Mouse (Mus musculus) forebrain, embryonic 11.5 days (tissue): ENCODE measurements around the gene Anp32e. TPM values are rescaled to one million over a fixed set of nuclear protein-coding genes. Genes with fewer than 3 reads are reported as not detected.

Experiments
- ATAC-seq: fragments of 200-750 bp; cut with Nextera tagmentation; replicated peaks from 2 replicates; pipeline ENCODE4 v1.8.0; 2017; ENCODE audit warnings: moderate TSS enrichment; ENCODE audit not compliant: low FRiP score
- DNase-seq: peaks from one replicate; pipeline ENCODE4 v3.0.0-alpha.2; 2017; ENCODE audit warnings: low spot score
- H3K27ac ChIP-seq: fragments of 300-500 bp; sonication (generic); 2 replicates; pipeline ENCODE4 v1.5.1; 2014; ENCODE audit warnings: low read depth, low read length
- H3K27me3 ChIP-seq: fragments of 300-500 bp; sonication (generic); 2 replicates; pipeline ENCODE4 v1.6.1; 2014; ENCODE audit warnings: mild to moderate bottlenecking, low read length, mixed read lengths; ENCODE audit not compliant: control insufficient read depth, insufficient read depth
- H3K36me3 ChIP-seq: fragments of 300-500 bp; sonication (generic); 2 replicates; pipeline ENCODE4 v1.6.1; 2014; ENCODE audit warnings: mild to moderate bottlenecking, low read length, moderate library complexity, mixed read lengths; ENCODE audit not compliant: control insufficient read depth, insufficient read depth
- H3K4me1 ChIP-seq: fragments of 300-500 bp; sonication (generic); replicated peaks from 2 replicates; pipeline ENCODE4 v1.6.1; 2014; ENCODE audit warnings: low read length, mixed read lengths; ENCODE audit not compliant: control insufficient read depth, insufficient read depth
- H3K4me2 ChIP-seq: fragments of 300-500 bp; sonication (generic); 2 replicates; pipeline ENCODE4 v1.6.1; 2014; ENCODE audit warnings: low read depth, mild to moderate bottlenecking, low read length, moderate library complexity, mixed read lengths; ENCODE audit not compliant: severe bottlenecking
- H3K4me3 ChIP-seq: fragments of 300-500 bp; sonication (generic); 2 replicates; pipeline ENCODE4 v1.5.1; 2014; ENCODE audit warnings: low read depth, low read length
- H3K9ac ChIP-seq: fragments of 300-500 bp; sonication (generic); 2 replicates; pipeline ENCODE4 v1.6.1; 2014; ENCODE audit warnings: low read length
- H3K9me3 ChIP-seq: fragments of 300-500 bp; sonication (generic); 2 replicates; pipeline ENCODE4 v1.6.1; 2016; ENCODE audit warnings: low read length, mixed read lengths; ENCODE audit not compliant: control insufficient read depth
- WGBS: fragments of 180-500 bp; shearing (Covaris S2); extraction: QIAGEN DNeasy Blood & Tissue Kit; methylation state at CpG from one replicate; pipeline ENCODE4 v1.1.7; 2014; 5-methylcytosine and 5-hydroxymethylcytosine counted together
- polyA plus RNA-seq: library from polyadenylated mRNA; unstranded; fragments of >200 nt; fragmentation: Nextera tagmentation; extraction: Ambion mirVana; gene quantifications from 2 replicates; pipeline ENCODE4 v1.2.1, GENCODE M21; 2014

Anp32e gene
- polyA plus RNA-seq, 1 experiment from 2014 or later: 167 TPM

DNA sequence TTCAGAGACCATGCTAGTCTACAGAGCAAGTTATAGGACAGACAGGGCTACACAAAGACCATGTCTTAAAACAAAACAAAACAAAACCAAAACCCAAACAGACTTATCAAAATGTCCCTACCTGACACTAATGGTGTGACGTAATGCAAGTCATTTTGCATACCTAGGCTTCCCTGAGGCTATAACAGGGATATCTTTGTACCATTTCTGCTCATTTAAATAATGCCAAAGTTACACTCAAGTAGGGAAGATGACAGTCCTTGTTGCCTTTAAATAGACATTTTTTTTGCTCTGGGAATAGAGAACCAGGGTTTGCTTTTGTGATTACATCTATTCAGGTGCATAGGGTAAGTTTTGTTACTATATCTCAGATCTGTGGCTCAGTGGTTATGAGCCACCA lies 2.4 kb downstream of the Anp32e start:
- no peak overlapping the region for H3K4me3 ChIP-seq
- ATAC-seq (no peak), DNase-seq (no peak)
- no peak overlapping the region for H3K9ac ChIP-seq
- H3K4me1 ChIP-seq: no peaks in the 10 kb centered on the region; the same call in 1 of the 2 replicates
- H3K4me2 ChIP-seq: 0 out of 2 replicates have a peak overlapping the region, but pooled peaks have one; percentile 15
- H3K27ac ChIP-seq: no peak overlapping the region
- no peaks in the 10 kb centered on the region for H3K27me3 ChIP-seq
- H3K9me3 ChIP-seq: no peaks in the 10 kb centered on the region
- WGBS: 88% methylated on average over 1 of the region's 1 CpGs
- peaks cover 8% of the 10 kb centered on the region; the same call in 1 of the 2 replicates for H3K36me3 ChIP-seq

DNA sequence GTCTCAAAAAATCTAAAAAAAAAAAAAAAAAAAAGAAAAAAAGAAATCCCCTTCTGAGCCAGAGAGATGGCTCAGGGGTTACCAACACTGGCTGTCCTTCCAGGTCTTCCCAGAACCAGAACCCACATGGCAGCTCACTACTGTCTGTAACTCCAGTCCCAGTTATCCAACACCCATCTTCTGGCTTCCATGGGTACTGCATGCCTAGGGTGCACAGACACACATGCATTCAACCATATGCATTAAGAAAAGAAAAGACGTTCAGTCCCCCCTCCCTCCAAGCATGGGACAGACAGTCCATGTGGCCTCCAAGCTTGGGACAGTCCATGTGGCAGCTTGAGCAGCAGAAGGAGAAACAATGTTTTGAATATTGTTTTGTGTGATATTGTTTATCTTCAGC lies 3.1 kb downstream of the Anp32e start:
- Histone ChIP-seq H3K9ac (no peak overlapping the region), H3K4me3 (no peak overlapping the region), H3K9me3 (no peaks in the 10 kb centered on the region), H3K27me3 (no peaks in the 10 kb centered on the region), H3K27ac (no peak overlapping the region), H3K4me2 (no peak overlapping the region), H3K36me3 (peaks cover 10% of the 10 kb centered on the region), H3K4me1 (no peaks in the 10 kb centered on the region; the same call in 1 of the 2 replicates)
- 82% methylated on average over 1 of the region's 1 CpGs for WGBS
- no peak for DNase-seq
- no peak for ATAC-seq

DNA sequence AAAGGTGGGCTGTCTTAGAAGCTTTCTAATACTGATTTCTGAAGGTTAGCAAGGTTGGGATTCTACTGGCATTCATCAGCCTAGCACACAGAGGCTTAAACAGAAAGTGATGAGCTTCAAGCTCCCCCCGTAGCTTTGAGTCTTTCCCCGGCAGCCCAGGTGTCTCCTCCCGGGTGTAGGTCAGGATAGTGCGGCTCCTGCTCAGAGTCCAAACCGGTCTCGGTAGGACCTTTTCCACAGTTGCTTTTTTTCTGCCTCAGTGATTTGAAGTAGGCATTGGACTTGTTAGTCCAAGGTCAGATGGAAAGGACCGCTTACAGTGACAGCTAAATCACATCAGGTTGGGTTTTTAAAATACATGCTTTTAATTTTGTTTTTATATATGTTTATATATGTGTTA lies 3.5 kb downstream of the Anp32e start:
- Histone ChIP-seq H3K9ac (no peak overlapping the region), H3K4me1 (no peaks in the 10 kb centered on the region; the same call in 1 of the 2 replicates), H3K4me3 (no peak overlapping the region), H3K27ac (no peak overlapping the region), H3K36me3 (peaks cover 14% of the 10 kb centered on the region), H3K4me2 (no peak overlapping the region), H3K27me3 (no peaks in the 10 kb centered on the region), H3K9me3 (no peaks in the 10 kb centered on the region)
- DNase-seq (no peak), ATAC-seq (no peak)
- WGBS: 92% methylated on average over 7 of the region's 7 CpGs

DNA sequence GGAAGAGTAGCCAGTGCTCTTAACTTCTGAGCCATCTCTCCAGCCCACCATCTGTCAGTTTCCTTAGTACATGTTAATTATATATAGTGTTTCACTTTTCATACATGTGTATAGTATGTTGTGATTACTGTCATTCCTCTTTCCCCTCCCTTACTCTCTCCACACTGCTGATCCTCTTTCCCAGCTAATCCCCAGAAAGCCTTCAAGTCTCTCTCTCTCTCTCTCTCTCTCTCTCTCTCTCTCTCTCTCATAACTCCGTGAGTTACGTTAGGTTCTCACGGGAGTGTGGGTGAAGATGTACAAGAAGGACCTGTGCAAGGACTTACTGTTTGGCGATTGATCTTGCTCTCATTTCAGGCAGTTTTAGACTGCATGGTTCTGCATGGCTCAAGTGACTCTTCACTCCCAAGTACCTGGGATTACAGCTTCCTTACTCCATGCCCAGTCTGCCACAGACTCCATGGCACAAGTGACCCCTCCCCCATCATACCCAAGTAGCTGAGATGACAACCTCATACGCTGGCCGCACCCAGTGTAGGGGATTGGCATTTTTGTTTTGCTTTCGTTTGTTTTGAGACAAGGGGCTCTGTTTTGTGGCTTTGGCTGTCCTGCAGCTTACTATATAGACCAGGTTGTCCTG lies 4.2 kb downstream of the Anp32e start:
- no peak overlapping the region for H3K9ac ChIP-seq
- H3K27ac ChIP-seq: no peak overlapping the region
- DNase-seq (no peak), ATAC-seq (no peak)
- WGBS: 94% methylated on average over 7 of the region's 7 CpGs
- no peaks in the 10 kb centered on the region; the same call in 1 of the 2 replicates for H3K4me1 ChIP-seq
- peaks cover 20% of the 10 kb centered on the region for H3K36me3 ChIP-seq
- no peaks in the 10 kb centered on the region for H3K9me3 ChIP-seq
- H3K4me2 ChIP-seq: no peak overlapping the region
- no peaks in the 10 kb centered on the region for H3K27me3 ChIP-seq
- no peak overlapping the region for H3K4me3 ChIP-seq

DNA sequence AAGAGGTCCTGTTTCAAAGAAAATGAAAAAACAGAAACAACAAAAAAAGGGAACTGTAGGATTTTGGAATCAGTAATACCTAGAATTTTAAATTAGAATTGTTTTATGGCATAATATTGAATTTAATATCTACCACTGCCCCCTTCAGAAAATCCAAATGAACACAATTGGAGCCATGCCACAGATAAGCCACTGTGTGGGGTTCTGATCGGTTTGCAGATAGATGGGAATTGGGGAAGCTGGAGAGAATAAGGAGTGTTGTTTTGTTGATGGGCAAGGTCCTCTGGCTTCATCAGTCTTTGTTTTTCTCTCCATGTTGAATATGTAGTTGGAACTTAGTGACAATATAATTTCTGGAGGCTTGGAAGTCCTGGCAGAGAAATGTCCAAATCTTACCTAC lies 5.4 kb downstream of the Anp32e start:
- DNase-seq: no peak
- Histone ChIP-seq H3K4me1 (no peaks in the 10 kb centered on the region; the same call in 1 of the 2 replicates), H3K27ac (no peak overlapping the region), H3K9ac (no peak overlapping the region), H3K27me3 (no peaks in the 10 kb centered on the region), H3K4me3 (no peak overlapping the region), H3K36me3 (peaks cover 29% of the 10 kb centered on the region), H3K9me3 (no peaks in the 10 kb centered on the region), H3K4me2 (no peak overlapping the region)
- ATAC-seq: no peak
- WGBS: 91% methylated on average over 1 of the region's 1 CpGs

DNA sequence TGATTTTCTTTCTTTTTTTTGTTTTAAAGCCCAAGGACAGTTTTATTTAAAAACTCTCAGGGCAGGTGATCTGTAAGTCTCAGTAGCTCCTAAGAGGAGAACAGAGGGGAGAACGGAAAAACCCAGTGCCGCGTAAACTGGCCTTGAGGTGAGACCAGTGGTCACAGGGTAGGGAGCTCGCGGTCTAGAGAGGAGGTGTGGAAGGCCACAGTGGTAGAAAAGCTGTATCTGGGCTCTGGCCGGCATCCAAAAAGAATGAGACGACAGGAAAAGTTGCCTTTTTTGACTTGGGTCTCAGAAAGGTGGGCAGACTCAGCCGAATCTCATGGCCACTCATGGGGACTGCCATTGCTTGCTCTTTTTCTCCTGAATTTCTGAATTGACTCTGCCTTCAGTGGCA lies 9.2 kb downstream of the Anp32e start:
- Histone ChIP-seq H3K4me3 (no peak overlapping the region), H3K4me1 (no peaks in the 10 kb centered on the region), H3K4me2 (no peak overlapping the region), H3K9me3 (no peaks in the 10 kb centered on the region), H3K27ac (no peak overlapping the region), H3K27me3 (no peaks in the 10 kb centered on the region), H3K36me3 (peaks cover 40% of the 10 kb centered on the region), H3K9ac (no peak overlapping the region)
- WGBS: 95% methylated on average over 8 of the region's 8 CpGs
- DNase-seq (no peak), ATAC-seq (no peak)

DNA sequence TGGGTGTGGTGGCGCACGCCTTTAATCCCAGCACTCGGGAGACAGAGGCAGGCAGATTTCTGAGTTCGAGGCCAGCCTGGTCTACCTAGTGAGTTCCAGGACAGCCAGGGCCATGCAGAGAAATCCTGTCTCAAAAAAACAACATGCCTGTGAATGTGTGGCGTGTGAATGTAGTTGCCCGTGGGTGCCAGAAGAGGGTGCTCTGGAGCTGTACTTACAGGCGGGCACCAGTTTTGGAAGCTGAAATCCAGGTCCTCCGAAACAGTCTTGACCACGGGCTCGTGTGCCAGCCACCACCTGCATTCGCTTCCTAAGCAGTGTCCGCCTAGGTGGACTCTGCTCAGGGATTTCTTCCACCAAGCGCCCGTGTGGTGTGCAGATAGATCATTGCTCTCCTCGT lies 9.8 kb downstream of the Anp32e start:
- no peak overlapping the region for H3K27ac ChIP-seq
- peaks cover 39% of the 10 kb centered on the region for H3K36me3 ChIP-seq
- 95% methylated on average over 15 of the region's 15 CpGs for WGBS
- H3K4me3 ChIP-seq: no peak overlapping the region
- H3K4me1 ChIP-seq: no peaks in the 10 kb centered on the region
- ATAC-seq (no peak), DNase-seq (peak; percentile 60)
- no peak overlapping the region for H3K4me2 ChIP-seq
- H3K9ac ChIP-seq: no peak overlapping the region
- H3K9me3 ChIP-seq: no peaks in the 10 kb centered on the region
- H3K27me3 ChIP-seq: no peaks in the 10 kb centered on the region

DNA sequence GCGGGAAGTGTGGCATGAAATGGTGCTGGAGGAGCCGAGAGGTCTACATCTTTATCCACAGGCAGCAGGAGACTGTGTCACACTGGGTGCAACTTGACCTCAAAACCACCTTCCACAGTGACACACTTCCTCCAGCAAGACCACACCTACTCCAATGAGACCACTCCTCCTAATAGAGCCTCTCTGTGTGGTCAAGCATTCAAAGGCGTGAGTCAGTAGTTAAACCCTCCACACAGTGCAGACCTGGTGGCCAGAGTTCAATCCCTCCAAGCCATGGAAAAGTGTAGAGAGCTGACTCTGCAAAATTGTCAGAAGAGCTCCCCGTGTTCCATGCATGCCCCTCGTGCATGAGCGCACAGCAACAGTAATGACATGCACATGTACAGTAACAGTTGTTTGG lies 13.7 kb downstream of the Anp32e start:
- H3K9ac ChIP-seq: no peak overlapping the region
- no peak overlapping the region for H3K27ac ChIP-seq
- H3K36me3 ChIP-seq: peaks cover 30% of the 10 kb centered on the region
- no peaks in the 10 kb centered on the region for H3K27me3 ChIP-seq
- H3K9me3 ChIP-seq: no peaks in the 10 kb centered on the region
- ATAC-seq: no peak
- no peak overlapping the region for H3K4me3 ChIP-seq
- H3K4me2 ChIP-seq: no peak overlapping the region
- H3K4me1 ChIP-seq: no peaks in the 10 kb centered on the region
- no peak for DNase-seq
- 91% methylated on average over 6 of the region's 6 CpGs for WGBS

DNA sequence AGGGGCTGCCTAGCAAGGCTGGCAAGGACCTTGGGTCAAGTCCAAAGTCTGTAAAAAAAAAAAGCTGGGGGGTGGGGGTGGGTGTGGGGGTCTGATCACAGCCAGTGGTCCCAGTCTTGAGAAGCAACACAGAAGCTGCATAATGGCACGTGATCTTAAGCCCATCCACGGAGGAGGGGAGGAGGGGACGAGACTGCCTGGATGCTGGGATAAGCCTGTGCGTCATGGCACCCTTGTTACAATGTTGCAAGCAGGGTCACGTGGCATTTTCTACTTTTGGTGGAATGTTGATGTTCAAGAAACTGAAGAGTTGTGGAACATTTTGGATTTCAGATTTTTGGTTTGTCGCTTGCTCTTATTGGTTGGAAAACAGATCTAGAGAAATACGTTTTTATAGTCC lies 14.2 kb downstream of the Anp32e start:
- H3K4me2 ChIP-seq: no peak overlapping the region
- peaks cover 25% of the 10 kb centered on the region for H3K36me3 ChIP-seq
- no peak overlapping the region for H3K27ac ChIP-seq
- DNase-seq (no peak), ATAC-seq (no peak)
- no peaks in the 10 kb centered on the region for H3K4me1 ChIP-seq
- no peaks in the 10 kb centered on the region for H3K27me3 ChIP-seq
- H3K9ac ChIP-seq: no peak overlapping the region
- H3K4me3 ChIP-seq: no peak overlapping the region
- no peaks in the 10 kb centered on the region for H3K9me3 ChIP-seq
- 93% methylated on average over 7 of the region's 7 CpGs for WGBS
